Mouse (Mus musculus) fibroblast of lung, adult 2 months (primary cell): ENCODE measurements around the gene Magoh.

Experiments used
- DNase-seq: peaks from one replicate; pipeline ENCODE4 v3.0.0-alpha.2; 2011; ENCODE audit warnings: low read depth

The Magoh gene

DNA sequence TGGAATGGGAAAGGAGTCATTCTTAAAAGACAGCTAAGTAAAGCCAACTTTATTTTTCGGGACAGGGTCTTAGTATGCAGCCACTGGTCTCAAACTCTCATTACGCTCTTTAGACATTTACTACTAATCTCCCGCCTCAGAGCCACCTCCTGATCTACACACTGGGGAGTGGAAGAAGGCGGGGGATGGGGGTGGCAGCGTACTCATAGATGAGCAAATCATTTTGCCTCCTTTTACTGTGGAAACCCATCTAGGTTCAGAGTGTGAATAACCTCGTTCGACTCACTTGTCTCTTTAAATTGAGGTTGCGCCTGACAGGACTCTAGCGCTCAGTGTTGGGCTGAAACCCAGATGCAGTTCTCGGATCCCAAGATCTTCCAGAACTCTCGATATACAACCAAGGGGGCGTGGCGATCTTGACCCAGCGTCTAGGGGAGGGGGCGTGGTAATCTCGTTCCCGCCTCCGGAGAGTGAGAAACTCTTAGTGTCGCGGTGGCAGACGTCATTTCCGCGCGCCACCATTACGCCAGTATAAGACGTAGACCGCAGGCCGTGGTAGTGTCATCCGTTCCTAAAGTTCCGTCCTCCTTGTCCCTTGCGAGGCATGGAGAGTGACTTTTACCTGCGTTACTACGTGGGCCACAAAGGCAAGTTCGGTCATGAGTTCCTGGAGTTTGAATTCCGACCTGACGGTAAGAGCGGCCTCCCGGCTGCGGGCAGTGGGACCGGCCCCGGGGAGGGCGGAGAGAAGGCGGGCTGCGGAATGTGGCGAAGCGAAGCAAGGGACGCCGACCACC lies at the start of gene Magoh:
Gene Magoh, plus strand, starts transcription at position 502 of the 797 bp plus-strand sequence.
- peak; percentile 85 for DNase-seq

DNA sequence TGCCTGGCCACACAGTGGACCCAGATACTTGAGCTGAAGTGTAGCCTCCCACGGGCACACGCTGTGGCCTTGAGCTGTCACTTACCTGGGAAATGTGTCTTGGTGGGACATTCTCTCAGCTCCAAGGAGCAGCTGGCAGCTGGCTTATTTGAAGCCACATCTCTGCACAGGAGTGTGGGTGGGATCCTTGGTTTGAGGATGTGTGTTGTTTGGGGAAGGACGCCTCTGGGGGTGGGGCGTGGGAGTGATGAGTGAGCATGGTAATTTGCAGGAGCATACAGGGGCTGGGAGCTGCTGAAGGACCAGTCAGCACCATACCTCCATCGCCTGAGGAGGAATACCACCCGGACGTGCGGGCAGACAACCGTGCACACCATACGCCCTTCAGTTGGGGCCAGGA lies 49.4 kb upstream of the Magoh start:
- no peak for DNase-seq

DNA sequence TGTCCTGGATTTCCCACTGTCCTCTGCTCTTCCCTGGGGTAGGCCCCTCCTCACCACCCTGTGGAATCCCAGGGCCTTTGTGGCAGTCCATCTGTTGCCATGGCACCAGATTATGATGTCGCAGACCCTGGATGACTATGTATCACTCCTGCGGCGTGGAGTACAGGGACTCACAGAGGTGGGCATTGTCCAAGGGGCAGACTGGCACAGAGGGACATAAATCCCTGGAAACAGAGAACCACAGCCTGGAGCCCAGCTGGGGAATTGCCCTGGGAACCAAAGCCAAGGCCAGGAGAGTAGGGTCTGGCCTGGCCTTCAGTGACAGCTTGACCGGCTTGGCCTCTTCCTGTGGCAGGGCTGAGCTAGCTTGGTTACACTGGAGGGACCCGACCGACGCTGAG lies 48.7 kb upstream of the Magoh start:
- DNase-seq = no peak

GRCm38 (mm10) chr4:107831678-107832077 lies 47.9 kb upstream of the Magoh start:
- no peak for DNase-seq

DNA sequence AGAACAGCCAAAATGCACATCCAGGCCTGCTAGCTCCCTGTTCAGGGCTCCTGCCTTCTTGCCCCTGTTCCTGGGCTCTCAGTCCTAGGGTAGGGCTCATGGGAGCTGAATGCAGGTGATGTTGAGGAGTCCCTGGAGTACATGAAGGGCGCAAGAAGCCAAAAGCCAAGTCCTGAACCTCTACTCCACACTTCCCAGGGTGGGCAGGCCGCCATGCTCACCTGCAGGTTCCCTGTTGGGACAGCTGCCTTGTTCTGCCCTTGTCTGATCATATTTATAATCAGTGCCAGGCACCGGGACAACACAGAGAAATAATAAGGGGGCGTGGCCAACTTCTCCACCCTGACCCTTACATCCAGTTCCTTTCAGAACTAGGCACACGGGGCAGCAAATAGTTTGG lies 46.0 kb upstream of the Magoh start:
- DNase-seq = no peak

- DNase-seq = no peak
Measured at GRCm38 (mm10) chr4:107834643-107835314, 44.8 kb upstream of the Magoh start.

DNA sequence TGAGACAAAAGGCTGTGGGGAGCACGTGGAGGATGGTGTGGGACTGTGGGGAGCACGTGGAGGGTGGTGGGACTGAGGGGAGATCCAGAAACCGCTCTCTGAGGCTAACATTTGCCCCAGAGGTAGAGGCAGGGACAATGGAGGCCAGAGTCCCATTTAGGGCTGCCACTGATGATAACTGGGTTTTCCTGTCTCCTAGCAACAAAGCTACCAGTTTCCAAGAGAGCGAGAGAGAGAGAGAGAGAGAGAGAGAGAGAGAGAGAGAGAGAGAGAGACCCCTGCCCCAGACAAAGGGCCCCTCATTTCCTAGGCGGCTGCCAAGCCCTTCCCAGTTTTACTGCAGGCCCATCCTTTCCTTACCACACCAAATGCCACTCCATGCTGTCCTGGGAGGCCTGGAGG lies 44.0 kb upstream of the Magoh start:
- no peak for DNase-seq

DNA sequence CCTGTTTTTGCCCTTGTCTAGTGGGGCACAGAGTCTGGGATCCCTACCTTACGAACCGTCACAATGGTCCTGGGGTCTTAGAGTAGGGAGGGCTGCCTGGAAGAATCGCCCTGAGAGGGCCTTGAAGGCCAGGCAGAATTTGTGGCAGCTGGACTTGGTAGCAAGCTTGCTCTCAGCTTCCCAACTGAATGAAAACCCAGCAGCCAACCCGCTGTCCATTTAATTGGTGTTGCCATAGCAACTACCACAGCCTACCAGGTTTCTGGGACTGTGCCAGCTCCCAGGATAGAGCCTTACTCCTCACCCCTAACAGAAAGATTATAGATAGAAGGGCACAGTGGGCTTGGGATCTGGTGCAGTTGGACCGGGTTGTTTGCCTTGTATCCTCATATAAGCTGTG lies 42.8 kb upstream of the Magoh start:
- no peak for DNase-seq

DNA sequence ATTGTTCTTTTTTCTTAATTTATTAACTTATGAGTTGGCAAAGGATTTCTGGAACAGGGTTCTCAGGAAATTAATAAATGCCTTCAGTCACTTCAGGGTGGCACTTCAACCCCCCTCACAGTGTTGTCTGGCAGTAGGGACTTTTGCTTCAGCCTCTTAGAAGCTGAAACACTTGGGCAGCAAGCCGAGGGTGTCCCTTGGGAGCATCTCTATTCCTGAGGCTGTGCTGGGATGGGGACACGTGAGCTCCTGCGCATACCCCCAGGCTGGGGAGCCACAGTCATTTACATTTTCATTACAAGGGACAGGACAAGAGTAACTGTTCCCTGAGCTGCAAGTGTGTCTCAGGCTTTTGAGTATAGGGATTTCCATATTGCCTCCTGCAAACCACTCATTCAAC lies 41.6 kb upstream of the Magoh start:
- DNase-seq = no peak

GRCm38 (mm10) chr4:107843687-107844086 lies 35.9 kb upstream of the Magoh start:
- no peak for DNase-seq

DNA sequence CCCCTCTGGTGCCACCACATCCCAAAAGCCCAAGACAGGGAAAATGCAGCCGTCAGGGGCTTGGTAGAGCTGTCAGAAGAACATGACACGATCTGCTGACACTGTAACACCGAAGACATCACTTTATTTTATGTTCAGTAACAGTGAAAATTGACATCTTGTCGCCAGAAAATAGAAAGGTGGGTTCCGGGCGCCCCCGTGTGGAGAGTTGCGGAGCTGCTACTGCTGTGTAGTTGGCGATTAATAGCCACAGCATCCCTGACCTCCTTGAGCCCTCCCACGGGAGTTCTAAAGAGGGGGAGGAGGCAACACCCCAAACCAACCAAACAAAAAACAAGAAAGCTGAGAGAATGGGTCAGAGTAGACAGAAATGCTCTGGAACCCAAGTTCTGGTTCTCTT lies 34.6 kb upstream of the Magoh start:
- no peak for DNase-seq

DNA sequence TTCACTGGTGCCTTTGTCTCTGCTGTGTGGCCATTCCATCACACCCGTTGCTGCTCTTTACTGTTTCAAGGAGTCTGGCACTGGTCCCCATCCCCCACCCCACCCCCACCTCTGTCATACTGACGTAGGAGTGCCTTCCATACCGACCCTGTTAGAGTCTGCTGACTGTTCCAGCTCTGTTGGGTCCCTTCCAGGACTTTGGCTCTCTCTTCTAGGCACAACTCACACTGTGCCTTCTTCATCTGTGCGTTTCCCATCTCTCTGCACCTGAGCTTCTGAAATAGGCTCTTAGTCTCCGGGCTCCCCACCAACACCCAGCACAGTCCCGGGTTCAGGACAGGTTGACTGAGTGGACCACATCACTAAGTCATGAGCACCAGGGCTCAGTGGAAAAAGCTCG lies 32.8 kb upstream of the Magoh start:
- DNase-seq = no peak

DNA sequence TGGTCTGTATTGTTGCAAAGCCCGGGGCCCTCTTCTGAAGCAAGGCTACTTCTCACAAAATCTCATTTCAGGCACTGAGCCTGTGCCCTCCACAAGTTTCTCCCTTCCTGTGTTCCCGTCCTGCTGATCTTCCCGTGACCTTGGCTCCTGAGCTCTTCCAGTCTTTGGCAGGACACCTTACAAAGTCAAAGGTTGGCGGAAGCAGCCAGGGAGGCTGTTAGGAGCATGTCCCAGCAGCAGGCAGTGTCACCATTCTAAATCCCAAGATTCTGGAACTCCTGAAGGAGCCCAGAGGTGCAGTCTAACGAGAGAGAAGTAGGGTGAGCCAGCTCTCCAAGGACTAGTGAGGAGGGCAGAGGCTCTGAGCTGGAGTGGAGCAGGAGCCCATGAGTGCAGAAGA lies 31.0 kb upstream of the Magoh start:
- DNase-seq = no peak

GRCm38 (mm10) chr4:107849621-107850020 lies 29.9 kb upstream of the Magoh start:
- no peak for DNase-seq

DNA sequence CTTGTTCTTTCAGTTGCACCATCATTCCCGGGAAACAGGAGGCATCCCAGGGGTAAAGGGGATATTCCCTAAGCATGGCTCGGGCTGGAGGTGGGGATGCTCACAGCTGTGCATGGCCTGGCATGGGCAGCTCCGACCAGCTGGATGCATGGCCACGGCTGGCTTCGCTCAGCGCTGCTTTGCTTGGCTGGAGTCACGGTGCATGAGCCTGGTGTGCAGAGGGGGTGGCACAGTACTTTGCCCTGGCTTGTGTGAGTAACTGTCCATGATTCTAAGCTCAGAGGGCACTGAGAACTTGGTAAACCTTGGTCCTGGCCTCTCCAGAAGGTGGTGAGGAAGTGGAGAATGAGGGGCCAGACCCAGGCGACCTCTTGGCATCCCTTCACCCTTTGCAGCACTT lies 29.5 kb upstream of the Magoh start:
- DNase-seq = no peak

GRCm38 (mm10) chr4:107853333-107853732 lies 26.2 kb upstream of the Magoh start:
- DNase-seq = no peak

- DNase-seq = no peak
Measured at GRCm38 (mm10) chr4:107853836-107854235, 25.7 kb upstream of the Magoh start.

- DNase-seq = no peak
Measured at GRCm38 (mm10) chr4:107856958-107857686, 22.4 kb upstream of the Magoh start.

DNA sequence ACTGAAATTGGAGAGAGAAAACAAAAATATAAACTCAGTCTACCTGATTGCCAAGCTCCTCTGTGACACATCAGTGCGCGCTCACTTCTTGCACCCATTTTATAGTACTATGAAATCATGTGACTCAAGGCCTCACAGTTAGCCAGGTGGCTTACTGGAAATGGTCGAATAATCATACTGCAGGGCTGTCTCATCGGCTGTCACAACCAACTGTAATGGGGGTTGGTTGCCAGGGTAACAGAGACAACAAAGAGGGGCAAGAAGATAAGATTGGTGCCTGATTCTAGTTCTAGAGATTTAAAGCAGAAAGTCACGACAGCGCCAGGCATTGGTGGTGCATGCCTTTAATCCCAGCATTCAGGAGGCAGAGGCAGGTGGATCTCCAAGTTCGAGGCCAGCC lies 20.6 kb upstream of the Magoh start:
- no peak for DNase-seq

DNA sequence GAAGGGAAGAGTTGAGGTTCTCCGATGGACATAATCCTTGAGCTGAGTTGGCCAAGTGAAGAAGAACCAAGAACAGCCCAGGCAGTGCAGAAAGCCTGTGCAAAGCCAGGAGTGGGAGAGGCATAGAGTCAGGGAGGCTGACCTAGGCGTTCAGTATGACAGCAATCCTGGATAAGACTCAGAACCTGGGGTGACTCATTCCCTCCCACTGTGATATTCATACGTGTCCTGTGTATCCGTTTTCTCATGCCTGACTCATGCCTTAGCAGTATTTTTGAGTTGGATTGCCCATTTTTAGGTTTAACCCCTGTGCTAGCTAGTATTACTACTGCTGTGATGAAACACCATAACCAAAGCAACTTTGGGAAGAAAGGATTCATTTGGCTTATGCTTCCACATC lies 14.7 kb upstream of the Magoh start:
- peak; percentile 77 for DNase-seq

DNA sequence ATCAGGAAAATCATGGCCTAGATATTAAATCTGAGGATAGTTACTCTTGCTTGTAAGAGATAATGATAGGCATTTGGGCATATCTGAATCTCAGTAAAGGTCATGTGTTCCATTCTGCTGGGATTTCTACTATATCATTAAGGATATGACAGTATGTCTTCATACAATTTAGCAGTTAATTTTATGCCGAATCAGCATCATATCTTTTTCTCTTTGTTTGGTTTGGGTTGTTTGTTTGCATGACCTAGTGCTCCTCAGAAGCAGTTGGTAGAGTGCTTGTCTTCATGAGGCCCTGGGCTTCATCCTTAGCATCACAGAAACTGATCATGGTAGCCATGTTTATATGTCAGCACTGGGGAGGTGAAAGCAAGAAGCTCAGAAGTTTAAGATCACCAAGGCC lies 2.1 kb downstream of the Magoh start:
- no peak for DNase-seq

DNA sequence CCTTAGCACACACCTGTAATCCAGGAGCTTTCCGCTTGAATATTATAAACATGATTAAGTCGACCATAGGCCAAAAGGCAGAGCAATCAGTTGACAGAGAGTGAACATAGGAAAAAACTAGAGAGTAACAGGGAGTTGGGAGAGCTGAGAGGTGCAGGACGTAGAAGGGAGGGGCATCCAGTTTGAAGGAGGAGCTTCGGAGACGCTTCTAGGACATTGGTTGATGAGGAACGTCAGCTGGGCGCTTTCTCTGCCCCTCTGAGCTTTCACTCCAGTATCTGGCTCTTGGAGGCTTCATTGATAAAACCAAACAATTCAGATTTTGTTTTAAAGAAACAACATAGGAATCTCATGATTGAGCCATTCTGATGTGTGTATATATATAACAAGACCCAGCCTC lies 6.8 kb downstream of the Magoh start:
- no peak for DNase-seq

DNA sequence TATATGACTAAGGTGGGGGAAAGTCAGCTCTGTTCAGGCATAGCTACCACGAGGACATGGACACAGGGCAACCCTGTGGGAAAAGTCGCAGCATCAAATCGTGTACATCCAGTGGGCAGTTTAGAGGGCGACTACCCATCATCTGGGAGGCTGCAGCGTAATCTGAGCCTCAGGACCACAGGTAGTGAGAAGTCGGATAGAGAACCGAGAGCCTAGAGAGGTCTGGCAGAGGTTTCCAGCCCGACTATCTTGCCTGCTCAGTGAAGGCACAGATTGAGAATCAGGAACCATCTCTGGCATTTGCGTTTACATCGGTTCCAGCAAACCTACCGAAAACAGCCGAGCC lies 9.8 kb downstream of the Magoh start:
- no peak for DNase-seq
